Mouse (Mus musculus) testis, adult 2 months (tissue): ENCODE measurements around the gene Acadvl.

Source experiments
- CTCF ChIP-seq: fragments of 200-500 bp; IDR thresholded peaks from 2 replicates; pipeline ENCODE4 v1.5.1; 2012; ENCODE audit warnings: low read depth, mild to moderate bottlenecking, inconsistent platforms, low read length, moderate library complexity; ENCODE audit not compliant: control insufficient read depth, insufficient read depth, insufficient replicate concordance
- POLR2A ChIP-seq: fragments of 200-500 bp; IDR thresholded peaks from 2 replicates; pipeline ENCODE4 v1.6.1; 2012; ENCODE audit warnings: low read depth, mild to moderate bottlenecking, inconsistent platforms, low read length, moderate library complexity; ENCODE audit not compliant: control insufficient read depth

- TF ChIP-seq CTCF, result no peak
- TF ChIP-seq POLR2A, result no peak
These were observed 44.4 kb downstream of the Acadvl start for GRCm38 (mm10) chr11:69970775-69971174.
